Mouse (Mus musculus) MEL (cell line): ENCODE measurements around the gene Trim58. TPM values are rescaled to one million over a fixed set of nuclear protein-coding genes. Genes with fewer than 3 reads are reported as not detected.

Source experiments
- DNase-seq: peaks from one replicate; pipeline ENCODE4 v3.0.0; 2011; ENCODE audit warnings: low read depth, low spot score
- H3K27ac ChIP-seq: 2 replicates; pipeline ENCODE4 v1.5.1; 2012; ENCODE audit warnings: low read depth, mild to moderate bottlenecking, control low read depth, low read length, moderate library complexity; ENCODE audit not compliant: control insufficient read depth
- H3K27me3 ChIP-seq, 2 experiments: fragments of 150-350 bp in 1 of 2; sonication (generic) in 1 of 2; 2 replicates each; pipeline ENCODE4 v1.6.1; 2012; ENCODE audit warnings: low read length in 2 of 2, mild to moderate bottlenecking in 2 of 2, improper control_type of control experiment in 1 of 2, moderate library complexity in 1 of 2; ENCODE audit not compliant: insufficient read depth in 2 of 2, control insufficient read depth in 1 of 2
- H3K36me3 ChIP-seq, 2 experiments: 2 replicates each; pipeline ENCODE4 v1.6.1; 2012 to 2014; ENCODE audit warnings: low read length in 2 of 2, improper control_type of control experiment in 1 of 2, inconsistent platforms in 1 of 2, mild to moderate bottlenecking in 1 of 2; ENCODE audit not compliant: insufficient read depth in 2 of 2, control insufficient read depth in 1 of 2
- H3K4me1 ChIP-seq, 2 experiments: fragments of 150-350 bp in 1 of 2; sonication (generic) in 1 of 2; 2 replicates each; pipeline ENCODE4 v1.6.1; 2012; ENCODE audit warnings: low read length in 2 of 2, improper control_type of control experiment in 1 of 2, mild to moderate bottlenecking in 1 of 2; ENCODE audit not compliant: insufficient read depth in 2 of 2, control insufficient read depth in 1 of 2
- H3K4me3 ChIP-seq, 2 experiments: fragments of 150-350 bp in 1 of 2; sonication (generic) in 1 of 2; 2 replicates each; pipeline ENCODE4 v1.5.1; 2012; ENCODE audit warnings: low read depth in 2 of 2, low read length in 2 of 2, mild to moderate bottlenecking in 2 of 2, moderate library complexity in 2 of 2, control low read depth in 1 of 2, improper control_type of control experiment in 1 of 2; ENCODE audit not compliant: control insufficient read depth in 1 of 2, insufficient read depth in 1 of 2
- H3K79me2 ChIP-seq: 2 replicates; pipeline ENCODE4 v1.6.1; 2012; ENCODE audit warnings: mild to moderate bottlenecking, low read length, moderate library complexity; ENCODE audit not compliant: control insufficient read depth, poor library complexity, insufficient read depth
- H3K9ac ChIP-seq: 2 replicates; pipeline ENCODE4 v1.6.1; 2012; ENCODE audit warnings: low read depth, mild to moderate bottlenecking, control low read depth, low read length, moderate library complexity; ENCODE audit not compliant: control insufficient read depth, poor library complexity, severe bottlenecking
- H3K9me3 ChIP-seq: fragments of 150-350 bp; sonication (generic); replicated peaks from 2 replicates; pipeline ENCODE4 v1.6.1; 2012; ENCODE audit warnings: mild to moderate bottlenecking, low read length, improper control_type of control experiment, moderate library complexity; ENCODE audit not compliant: insufficient read depth
- BHLHE40 ChIP-seq: IDR thresholded peaks from 2 replicates; pipeline ENCODE4 v1.6.1; 2012; ENCODE audit warnings: low read depth, mild to moderate bottlenecking, inconsistent platforms, low read length, improper control_type of control experiment, borderline replicate concordance
- CHD2 ChIP-seq: IDR thresholded peaks from 2 replicates; pipeline ENCODE4 v1.6.1; 2011; ENCODE audit warnings: low read length, improper control_type of control experiment
- CTCF ChIP-seq, 3 experiments: IDR thresholded peaks in 2 of 3; conservative IDR thresholded peaks in 1 of 3; 2 replicates each; pipeline ENCODE4 v1.5.1; 2011 to 2012; ENCODE audit warnings: low read length in 3 of 3, low read depth in 2 of 3, mild to moderate bottlenecking in 2 of 3, improper control_type of control experiment in 1 of 3, inconsistent platforms in 1 of 3, mixed read lengths in 1 of 3, moderate library complexity in 1 of 3; ENCODE audit not compliant: control insufficient read depth in 1 of 3, insufficient read depth in 1 of 3, poor library complexity in 1 of 3, severe bottlenecking in 1 of 3
- E2F4 ChIP-seq: IDR thresholded peaks from 2 replicates; pipeline ENCODE4 v1.6.1; 2011; ENCODE audit warnings: low read depth, low read length, improper control_type of control experiment, borderline replicate concordance
- ELF1 ChIP-seq: IDR thresholded peaks from 2 replicates; pipeline ENCODE4 v1.6.1; 2014; ENCODE audit warnings: low read depth, mild to moderate bottlenecking, inconsistent platforms, low read length, improper control_type of control experiment, moderate library complexity
- EP300 ChIP-seq, 2 experiments: IDR thresholded peaks; 2 replicates each; pipeline ENCODE4 v1.6.1; 2011; ENCODE audit warnings: improper control_type of control experiment in 2 of 2, low read length in 2 of 2, low read depth in 1 of 2, mild to moderate bottlenecking in 1 of 2
- GABPA ChIP-seq: IDR thresholded peaks from 2 replicates; pipeline ENCODE4 v1.6.1; 2012; ENCODE audit warnings: low read depth, mild to moderate bottlenecking, inconsistent platforms, low read length, improper control_type of control experiment, moderate library complexity
- GATA1 ChIP-seq: IDR thresholded peaks from 2 replicates; pipeline ENCODE4 v1.6.1; 2011; ENCODE audit warnings: low read depth, low read length, improper control_type of control experiment
- KAT2A ChIP-seq: conservative IDR thresholded peaks from 2 replicates; pipeline ENCODE4 v1.6.1; 2012; ENCODE audit warnings: low read depth, low read length, improper control_type of control experiment, inconsistent platforms
- MAFK ChIP-seq: IDR thresholded peaks from 2 replicates; pipeline ENCODE4 v1.6.1; 2011; ENCODE audit warnings: low read depth, mild to moderate bottlenecking, low read length, improper control_type of control experiment, borderline replicate concordance
- MAX ChIP-seq: IDR thresholded peaks from 2 replicates; pipeline ENCODE4 v1.6.1; 2011; ENCODE audit warnings: low read length, improper control_type of control experiment
- MXI1 ChIP-seq: IDR thresholded peaks from 2 replicates; pipeline ENCODE4 v1.6.1; 2011; ENCODE audit warnings: mild to moderate bottlenecking, low read depth, low read length, improper control_type of control experiment
- MYB ChIP-seq: IDR thresholded peaks from 2 replicates; pipeline ENCODE4 v1.6.1; 2011; ENCODE audit warnings: mild to moderate bottlenecking, low read depth, low read length, improper control_type of control experiment
- POLR2A ChIP-seq, 2 experiments: IDR thresholded peaks; 2 replicates each; pipeline ENCODE4 v1.6.1; 2011 to 2012; ENCODE audit warnings: low read length in 2 of 2, mild to moderate bottlenecking in 2 of 2, control low read depth in 1 of 2, improper control_type of control experiment in 1 of 2, low read depth in 1 of 2, moderate library complexity in 1 of 2; ENCODE audit not compliant: control insufficient read depth in 1 of 2, insufficient read depth in 1 of 2, poor library complexity in 1 of 2
- POLR2AphosphoS2 ChIP-seq: IDR thresholded peaks from 2 replicates; pipeline ENCODE4 v1.6.1; 2011; ENCODE audit warnings: low read length, improper control_type of control experiment
- POLR2AphosphoS5 ChIP-seq: IDR thresholded peaks from 2 replicates; pipeline ENCODE4 v1.6.1; 2012; ENCODE audit warnings: low read depth, borderline replicate concordance, mild to moderate bottlenecking, inconsistent platforms, low read length, moderate library complexity, mixed read lengths
- SIN3A ChIP-seq: IDR thresholded peaks from 2 replicates; pipeline ENCODE4 v1.6.1; 2012; ENCODE audit warnings: low read length, improper control_type of control experiment, inconsistent platforms
- TAL1 ChIP-seq: IDR thresholded peaks from 2 replicates; pipeline ENCODE4 v1.6.1; 2012; ENCODE audit warnings: mild to moderate bottlenecking, inconsistent platforms, low read length, moderate library complexity, mixed read lengths
- TBP ChIP-seq: IDR thresholded peaks from 2 replicates; pipeline ENCODE4 v1.8.0; 2011; ENCODE audit warnings: low read depth, low read length, improper control_type of control experiment
- TCF12 ChIP-seq: IDR thresholded peaks from 2 replicates; pipeline ENCODE4 v1.6.1; 2014; ENCODE audit warnings: low read depth, mild to moderate bottlenecking, inconsistent platforms, low read length, improper control_type of control experiment, moderate library complexity
- USF1 ChIP-seq: IDR thresholded peaks from 2 replicates; pipeline ENCODE4 v1.6.1; 2014; ENCODE audit warnings: low read depth, mild to moderate bottlenecking, inconsistent platforms, low read length, improper control_type of control experiment, moderate library complexity
- ZC3H11A ChIP-seq: IDR thresholded peaks from 2 replicates; pipeline ENCODE4 v1.6.1; 2012; ENCODE audit warnings: low read depth, mild to moderate bottlenecking, inconsistent platforms, low read length, improper control_type of control experiment
- polyA plus RNA-seq, 2 experiments: library from polyadenylated mRNA; stranded (reverse) in 1 of 2; unstranded in 1 of 2; fragments of >175 nt in 1 of 2; fragments of >200 nt in 1 of 2; gene quantifications; 2 replicates each; pipeline versions ENCODE4 v1.2.1 to v1.2.4; 2012; ENCODE audit warnings: low replicate concordance in 2 of 2, low read depth in 1 of 2; ENCODE audit not compliant: insufficient read length in 2 of 2, insufficient read depth in 1 of 2, missing spikeins in 1 of 2
- total RNA-seq: library from RNA; depleted of rRNA; stranded (reverse); fragments of 300-350 nt; gene quantifications from 2 replicates; pipeline ENCODE4 v1.2.3, GENCODE M21; 2012

Trim58 gene
- total and polyA plus RNA-seq, 3 experiments: 4.0 to 14.1 TPM; not detected in 1

DNA sequence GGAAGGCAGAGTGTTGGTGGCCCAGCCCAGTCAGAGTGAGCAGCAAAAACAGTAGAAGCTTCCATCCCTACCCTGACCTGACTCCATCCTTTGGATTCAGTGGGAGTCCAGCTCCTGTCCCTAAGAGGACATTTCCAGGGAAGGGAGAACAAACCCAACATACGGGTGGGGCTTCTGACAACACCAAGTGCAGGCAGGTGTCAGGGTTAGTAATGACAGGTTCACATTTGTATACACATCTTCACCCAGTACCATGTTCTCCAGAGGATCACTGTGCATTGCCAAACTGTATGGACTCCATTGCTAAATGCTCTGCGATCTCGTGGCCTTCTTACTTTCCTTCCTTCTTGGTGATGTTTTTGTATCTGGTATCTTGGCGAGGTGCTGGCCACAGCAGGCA lies 24.3 kb upstream of the Trim58 start, which contains the start of gene 2210407C18Rik:
Gene 2210407C18Rik, minus strand, starts transcription at position 101 of the 400 bp plus-strand sequence.
- Histone ChIP-seq H3K79me2 (no peaks in the 10 kb centered on the region), H3K9ac (no peak within 1 kb of the TSS), H3K4me3 (no peak within 1 kb of the TSS), H3K36me3 (no peaks in the 10 kb centered on the region), H3K9me3 (no peaks in the 10 kb centered on the region), H3K27me3 (peaks cover 6 to 23% of the 10 kb centered on the region in 2 experiments), H3K27ac (no peak within 1 kb of the TSS), H3K4me1 (no peaks in the 10 kb centered on the region)
- no peak for DNase-seq
- TF ChIP-seq ELF1: no peak
- TF ChIP-seq POLR2A (IDR thresholded peaks at IDR 0.05; ENCODE audit: control insufficient read depth in 1 of 2, insufficient read depth in 1 of 2, low read depth in 1 of 2, low read length in 2 of 2, poor library complexity in 1 of 2): no peak
- TF ChIP-seq BHLHE40: no peak
- TF ChIP-seq MAX: no peak
- TF ChIP-seq CTCF (IDR thresholded peaks at IDR 0.05 in 2 of 3, conservative IDR thresholded peaks at IDR 0.05 in 1 of 3; ENCODE audit: control insufficient read depth in 1 of 3, insufficient read depth in 1 of 3, low read depth in 2 of 3, low read length in 3 of 3, poor library complexity in 1 of 3, severe bottlenecking in 1 of 3): no peak
- no peak for TF ChIP-seq MXI1
- TF ChIP-seq TCF12: no peak
- no peak for TF ChIP-seq TBP
- no peak for TF ChIP-seq E2F4
- TF ChIP-seq GABPA: no peak
- TF ChIP-seq USF1: no peak
- no peak for TF ChIP-seq SIN3A
- no peak for TF ChIP-seq KAT2A
- TF ChIP-seq MAFK: no peak
- TF ChIP-seq ZC3H11A: no peak
- TF ChIP-seq MYB: no peak
- no peak for TF ChIP-seq TAL1
- TF ChIP-seq EP300 (IDR thresholded peaks at IDR 0.05; ENCODE audit: low read depth in 1 of 2, low read length in 2 of 2): no peak
- TF ChIP-seq POLR2AphosphoS2: no peak

DNA sequence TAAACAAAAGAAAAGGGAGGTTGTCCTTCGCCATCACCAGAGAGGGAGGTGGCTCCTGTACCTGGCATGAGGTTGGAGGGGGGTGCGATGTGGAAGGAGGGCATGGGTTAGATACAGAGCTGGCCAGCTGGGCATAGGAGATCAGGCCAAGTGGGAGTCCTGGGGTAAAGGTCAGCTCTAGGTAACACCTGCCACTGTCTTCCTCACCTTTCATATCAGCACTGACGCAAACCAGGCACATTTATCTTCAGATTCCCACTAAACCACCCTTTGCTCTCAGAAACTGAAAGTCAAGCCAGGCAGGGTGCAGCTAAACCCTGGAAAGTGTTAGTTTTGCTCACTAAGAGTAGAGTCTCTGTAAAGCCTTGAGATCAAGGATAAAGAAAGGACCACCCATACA lies 21.9 kb upstream of the Trim58 start:
- no peak for TF ChIP-seq POLR2AphosphoS5
- TF ChIP-seq GATA1: no peak
- no peak for TF ChIP-seq MAFK
- TF ChIP-seq CHD2: no peak
- TF ChIP-seq ELF1: no peak
- no peak for TF ChIP-seq MYB
- TF ChIP-seq TBP: no peak
- Histone ChIP-seq H3K4me3 (no peak overlapping the region), H3K79me2 (no peaks in the 10 kb centered on the region), H3K27ac (no peak overlapping the region), H3K27me3 (peaks cover 8 to 38% of the 10 kb centered on the region in 2 experiments), H3K36me3 (no peaks in the 10 kb centered on the region), H3K9me3 (no peaks in the 10 kb centered on the region), H3K9ac (no peak overlapping the region), H3K4me1 (no peaks in the 10 kb centered on the region)
- DNase-seq: no peak
